Mouse (Mus musculus) spleen, adult 2 months (tissue): ENCODE results near the gene Ell.

ENCODE experiments used
- CTCF ChIP-seq: fragments of 200-500 bp; IDR thresholded peaks from 2 replicates; pipeline ENCODE4 v1.5.1; 2011; ENCODE audit warnings: mild to moderate bottlenecking, inconsistent platforms; ENCODE audit not compliant: insufficient read depth, insufficient read length, insufficient replicate concordance; ENCODE audit errors: extremely low read depth
- POLR2A ChIP-seq: fragments of 200-500 bp; IDR thresholded peaks from 2 replicates; pipeline ENCODE4 v1.6.1; 2011; ENCODE audit warnings: low read depth, low read length, inconsistent platforms

GRCm38 (mm10) chr8:70505698-70506327 lies 33.4 kb upstream of the Ell start:
- TF ChIP-seq POLR2A = no peak
- no peak for TF ChIP-seq CTCF
